Mouse (Mus musculus): ENCODE measurements at regions not wholly inside any gene's neighbourhood (a gene's known extent, or its start where the extent isn't known, plus 50 kb on each side); places are given as distances from the start of the nearest gene placed in this dataset.

- no peak for DNase-seq
Observed at GRCm38 (mm10) chr17:83138493-83139417, 76.3 kb upstream of the Pkdcc start.

GRCm38 (mm10) chr17:83148371-83148929 is 66.6 kb upstream of the Pkdcc start:
- no peak for DNase-seq

- no peak for DNase-seq
Observed at GRCm38 (mm10) chr17:83149336-83149735, 65.8 kb upstream of the Pkdcc start.

GRCm38 (mm10) chr17:83155106-83155505 is 60.0 kb upstream of the Pkdcc start:
- no peak for DNase-seq

- DNase-seq: no peak
Observed at GRCm38 (mm10) chr17:83156682-83157081, 58.4 kb upstream of the Pkdcc start.

- no peak for DNase-seq
Observed at GRCm38 (mm10) chr17:83158053-83158452, 57.0 kb upstream of the Pkdcc start.

GRCm38 (mm10) chr17:83158652-83159051 is 56.4 kb upstream of the Pkdcc start:
- no peak for DNase-seq

GRCm38 (mm10) chr17:83159634-83160033 is 55.5 kb upstream of the Pkdcc start:
- no peak for DNase-seq

GRCm38 (mm10) chr17:83160296-83160695 is 54.8 kb upstream of the Pkdcc start:
- DNase-seq: no peak

GRCm38 (mm10) chr17:83161731-83162130 is 53.4 kb upstream of the Pkdcc start:
- no peak for DNase-seq

- no peak for DNase-seq
Observed at GRCm38 (mm10) chr17:83163952-83164560, 51.0 kb upstream of the Pkdcc start.

GRCm38 (mm10) chr17:83164728-83165127 is 50.4 kb upstream of the Pkdcc start:
- DNase-seq: no peak

GRCm38 (mm10) chr17:83165140-83165539 is 50.0 kb upstream of the Pkdcc start:
- no peak for DNase-seq

Measured in adrenal gland, adult 8-10 months (tissue).